Mouse (Mus musculus) testis, adult 2 months (tissue): ENCODE measurements at regions not wholly inside any gene's neighbourhood (a gene's known extent, or its start where the extent isn't known, plus 50 kb on each side); places are given as distances from the start of the nearest gene placed in this dataset.

Experiments
- H3K27ac ChIP-seq: fragments of 200-500 bp; 2 replicates; pipeline ENCODE4 v1.5.1; 2012; ENCODE audit warnings: low read depth, low read length; ENCODE audit not compliant: control insufficient read depth, insufficient read depth
- H3K27me3 ChIP-seq: fragments of 200-500 bp; 2 replicates; pipeline ENCODE4 v1.6.1; 2012; ENCODE audit warnings: mild to moderate bottlenecking, low read length, moderate library complexity; ENCODE audit not compliant: control insufficient read depth, insufficient read depth
- H3K36me3 ChIP-seq: fragments of 200-500 bp; 2 replicates; pipeline ENCODE4 v1.6.1; 2012; ENCODE audit warnings: mild to moderate bottlenecking, low read length; ENCODE audit not compliant: control insufficient read depth, insufficient read depth
- H3K4me1 ChIP-seq: fragments of 200-500 bp; 2 replicates; pipeline ENCODE4 v1.6.1; 2012; ENCODE audit warnings: low read length; ENCODE audit not compliant: control insufficient read depth, insufficient read depth
- H3K4me3 ChIP-seq: fragments of 200-500 bp; 2 replicates; pipeline ENCODE4 v1.5.1; 2012; ENCODE audit warnings: low read depth, mild to moderate bottlenecking, low read length, moderate library complexity, mixed read lengths; ENCODE audit not compliant: control insufficient read depth
- CTCF ChIP-seq: fragments of 200-500 bp; IDR thresholded peaks from 2 replicates; pipeline ENCODE4 v1.5.1; 2012; ENCODE audit warnings: low read depth, mild to moderate bottlenecking, inconsistent platforms, low read length, moderate library complexity; ENCODE audit not compliant: control insufficient read depth, insufficient read depth, insufficient replicate concordance
- POLR2A ChIP-seq: fragments of 200-500 bp; IDR thresholded peaks from 2 replicates; pipeline ENCODE4 v1.6.1; 2012; ENCODE audit warnings: low read depth, mild to moderate bottlenecking, inconsistent platforms, low read length, moderate library complexity; ENCODE audit not compliant: control insufficient read depth

DNA sequence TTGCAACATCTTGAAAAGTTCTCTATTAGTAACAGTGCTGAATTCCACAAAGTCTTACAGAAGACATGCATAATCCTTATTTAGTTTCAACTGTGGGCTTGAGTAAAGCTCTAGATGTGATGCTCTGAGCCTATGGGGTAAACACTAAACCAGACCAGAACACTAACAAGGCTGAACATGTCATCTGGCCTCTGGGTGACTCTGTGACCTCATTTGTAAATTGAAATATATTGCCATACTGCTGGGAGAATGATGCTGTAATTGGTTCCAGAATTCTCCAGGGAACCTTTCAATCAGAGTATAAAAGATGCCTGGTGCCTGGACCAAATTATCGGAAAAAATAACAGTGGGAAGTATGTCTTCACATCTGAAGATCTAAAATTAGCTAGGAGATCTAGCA lies 309.9 kb upstream of the Megf9 start:
- H3K36me3 ChIP-seq = no peaks in the 10 kb centered on the region
- no peaks in the 10 kb centered on the region for H3K4me1 ChIP-seq
- H3K27ac ChIP-seq = no peak overlapping the region
- H3K4me3 ChIP-seq = no peak overlapping the region
- no peak for TF ChIP-seq POLR2A
- no peak for TF ChIP-seq CTCF
- H3K27me3 ChIP-seq = no peaks in the 10 kb centered on the region

DNA sequence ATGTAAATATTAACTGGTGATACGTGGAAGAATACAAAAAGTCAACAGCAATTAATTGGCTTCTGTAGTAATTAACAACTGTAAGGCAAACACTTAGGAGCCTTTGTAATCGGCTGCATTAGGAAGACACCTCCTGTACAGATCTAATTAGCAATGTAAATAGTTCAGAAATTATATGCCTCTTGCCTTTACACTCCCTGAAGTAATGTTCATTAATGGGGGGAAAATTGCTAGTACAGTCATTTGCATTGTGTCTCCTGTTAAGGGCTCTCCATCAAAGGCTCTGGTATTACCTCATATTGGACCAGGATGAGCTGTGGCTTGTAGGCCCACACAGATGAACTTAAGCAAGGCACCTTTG lies 276.1 kb upstream of the Megf9 start:
- no peak overlapping the region for H3K27ac ChIP-seq
- no peaks in the 10 kb centered on the region for H3K4me1 ChIP-seq
- TF ChIP-seq CTCF = no peak
- TF ChIP-seq POLR2A = no peak
- no peak overlapping the region for H3K4me3 ChIP-seq
- no peaks in the 10 kb centered on the region for H3K36me3 ChIP-seq
- H3K27me3 ChIP-seq = no peaks in the 10 kb centered on the region

DNA sequence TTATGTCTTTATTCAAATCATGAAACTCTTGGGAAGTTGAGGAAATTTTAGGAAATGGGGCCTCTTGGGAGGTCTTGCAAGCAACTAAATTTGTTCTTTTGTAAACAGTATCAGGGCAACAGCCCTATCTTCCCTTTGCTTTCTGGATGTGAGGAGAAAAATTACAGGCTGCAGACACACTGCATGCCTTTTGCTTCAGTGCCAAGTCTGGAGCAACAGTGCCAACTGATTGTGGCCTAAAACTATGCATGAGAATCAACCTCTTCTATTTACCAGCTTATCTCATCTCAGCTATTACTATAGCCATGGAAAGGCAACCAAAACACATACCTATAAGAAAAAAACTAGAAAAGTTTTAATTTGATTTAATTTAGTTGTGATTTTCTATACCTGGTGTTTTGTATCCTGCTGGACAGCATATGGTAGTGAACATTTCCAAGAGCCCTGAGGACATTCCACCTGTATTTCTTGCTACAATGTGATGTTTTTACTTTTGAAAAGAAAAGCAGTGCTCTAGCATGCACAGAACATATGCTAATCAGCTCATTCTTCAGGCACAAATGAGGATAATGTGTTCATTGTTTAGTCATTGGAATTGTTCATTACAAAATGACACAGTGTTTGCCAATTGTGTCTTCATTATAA lies 275.6 kb upstream of the Megf9 start:
- Histone ChIP-seq H3K27ac (no peak overlapping the region), H3K4me3 (no peak overlapping the region), H3K4me1 (no peaks in the 10 kb centered on the region), H3K36me3 (no peaks in the 10 kb centered on the region), H3K27me3 (no peaks in the 10 kb centered on the region)
- no peak for TF ChIP-seq CTCF
- no peak for TF ChIP-seq POLR2A

DNA sequence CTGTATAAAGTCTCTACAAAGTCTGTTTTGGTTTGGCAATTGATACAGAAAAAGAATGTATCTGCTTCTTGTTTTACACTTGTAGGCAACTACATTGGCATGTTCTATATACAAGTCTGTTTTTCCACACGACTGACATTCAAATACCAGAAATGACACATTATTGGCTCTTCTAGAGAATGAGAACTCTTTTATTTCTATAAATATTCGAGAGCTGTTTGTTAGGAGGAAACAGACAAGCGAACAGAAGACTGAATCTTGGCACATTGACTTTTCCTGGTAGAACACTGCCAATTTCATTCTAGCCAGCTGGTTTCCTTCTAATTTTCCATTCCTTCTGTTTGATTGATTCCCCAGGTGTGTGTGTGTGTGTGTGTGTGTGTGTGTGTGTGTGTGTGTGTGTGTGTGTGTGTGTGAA lies 270.1 kb upstream of the Megf9 start:
- Histone ChIP-seq H3K27ac (no peak overlapping the region), H3K4me1 (no peaks in the 10 kb centered on the region), H3K4me3 (no peak overlapping the region), H3K27me3 (no peaks in the 10 kb centered on the region), H3K36me3 (no peaks in the 10 kb centered on the region)
- TF ChIP-seq CTCF (no peak), POLR2A (no peak)

DNA sequence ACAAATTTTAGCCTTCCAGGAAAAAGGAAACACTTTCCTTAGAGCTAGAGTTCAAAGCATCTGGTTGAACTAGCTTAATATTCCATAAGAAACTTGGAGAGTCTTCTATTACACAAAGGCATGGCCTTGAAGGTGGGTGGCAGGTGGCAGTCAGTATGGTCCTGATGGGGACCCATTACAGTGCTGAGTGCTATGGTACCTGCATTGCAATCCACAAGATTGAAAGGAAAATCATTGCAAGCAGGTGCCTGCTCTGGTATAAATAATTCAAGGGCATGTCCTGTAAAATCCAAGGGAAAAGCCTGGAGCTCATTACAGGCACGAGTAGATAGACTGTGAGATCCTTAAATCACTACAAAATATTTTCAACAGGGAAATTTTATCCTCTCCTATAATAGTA lies 263.7 kb upstream of the Megf9 start:
- TF ChIP-seq POLR2A (no peak), CTCF (no peak)
- H3K27ac ChIP-seq = no peak overlapping the region
- no peaks in the 10 kb centered on the region for H3K36me3 ChIP-seq
- no peaks in the 10 kb centered on the region for H3K4me1 ChIP-seq
- no peaks in the 10 kb centered on the region for H3K27me3 ChIP-seq
- no peak overlapping the region for H3K4me3 ChIP-seq

DNA sequence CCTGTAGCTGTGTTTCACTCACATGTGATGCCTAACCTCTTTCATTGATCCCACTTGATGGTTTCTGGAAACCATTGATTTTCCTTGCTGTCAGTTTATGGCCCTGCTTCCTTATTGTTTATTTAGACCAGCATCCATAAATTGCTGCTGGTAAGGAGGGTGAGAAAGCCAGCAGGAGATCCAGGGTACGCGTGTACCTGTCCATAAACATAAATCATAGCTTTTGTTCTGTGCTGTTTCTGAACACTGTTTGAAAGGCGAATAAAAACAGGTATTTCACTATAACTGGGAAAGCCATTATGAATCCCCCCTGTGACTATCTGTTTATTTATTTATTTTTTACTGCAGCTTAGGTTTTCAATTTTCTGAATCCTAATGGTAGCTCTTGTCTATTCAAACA lies 263.1 kb upstream of the Megf9 start:
- no peak for TF ChIP-seq CTCF
- no peak for TF ChIP-seq POLR2A
- Histone ChIP-seq H3K4me3 (no peak overlapping the region), H3K27ac (no peak overlapping the region), H3K27me3 (no peaks in the 10 kb centered on the region), H3K36me3 (no peaks in the 10 kb centered on the region), H3K4me1 (no peaks in the 10 kb centered on the region)

DNA sequence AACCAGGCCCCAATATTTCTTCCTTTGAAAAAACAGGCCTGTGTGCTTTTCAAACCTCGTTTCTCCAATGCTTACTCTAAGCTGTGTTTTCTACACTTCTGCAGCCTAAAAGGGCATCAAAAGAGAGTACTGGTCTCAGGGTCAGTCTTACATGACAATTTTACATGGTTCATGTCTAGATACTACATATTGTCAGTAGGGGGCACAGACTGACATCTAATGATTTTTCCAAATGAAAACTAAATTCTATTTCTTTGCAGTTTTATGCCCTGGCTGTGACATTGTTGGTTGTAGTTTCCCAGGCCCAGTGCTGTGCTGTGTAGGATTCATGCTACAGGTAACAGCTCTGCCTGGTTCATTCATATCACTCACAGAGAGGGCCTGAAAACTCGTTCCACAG lies 248.7 kb upstream of the Megf9 start:
- no peaks in the 10 kb centered on the region for H3K36me3 ChIP-seq
- no peak for TF ChIP-seq CTCF
- no peak for TF ChIP-seq POLR2A
- H3K4me3 ChIP-seq = no peak overlapping the region
- no peaks in the 10 kb centered on the region for H3K27me3 ChIP-seq
- H3K27ac ChIP-seq = no peak overlapping the region
- H3K4me1 ChIP-seq = no peaks in the 10 kb centered on the region

DNA sequence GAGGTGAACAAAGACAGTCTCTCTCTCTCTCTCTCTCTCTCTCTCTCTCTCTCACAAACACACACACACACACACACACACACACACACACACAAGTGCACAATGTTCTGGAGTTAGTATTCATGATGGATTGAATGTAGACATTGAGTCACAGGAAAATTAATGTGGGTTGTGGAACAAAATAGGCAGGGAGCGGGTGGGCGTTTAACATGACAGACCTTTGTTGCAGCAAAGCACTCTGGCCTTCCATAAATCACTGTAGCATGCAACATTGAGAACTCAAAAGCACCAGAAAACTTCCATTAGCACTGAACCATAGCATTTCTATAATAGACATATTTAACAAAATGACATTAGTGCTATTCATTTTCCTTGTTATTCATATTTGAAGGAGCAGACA lies 246.8 kb upstream of the Megf9 start:
- TF ChIP-seq POLR2A (no peak), CTCF (no peak)

More for the DNA sequence above, 246.8 kb upstream of the Megf9 start:
- no peak overlapping the region for H3K4me3 ChIP-seq
- H3K4me1 ChIP-seq = no peaks in the 10 kb centered on the region
- H3K27ac ChIP-seq = no peak overlapping the region
- no peaks in the 10 kb centered on the region for H3K27me3 ChIP-seq
- no peaks in the 10 kb centered on the region for H3K36me3 ChIP-seq
